Mouse (Mus musculus) E14TG2a.4 (cell line): ENCODE data around the gene Oas1f.
"Not testable (repeated sequence)": the region's sequence is repeated elsewhere in the genome, so short reads cannot be mapped to it uniquely, and the experiment has no call there.

Source experiments
- CTCF ChIP-seq: conservative IDR thresholded peaks from 2 replicates; pipeline ENCODE4 v1.5.1; 2014; ENCODE audit warnings: low read length
- POU5F1 ChIP-seq: IDR thresholded peaks from 2 replicates; pipeline ENCODE4 v1.6.1; 2014; ENCODE audit warnings: low read length, borderline replicate concordance

- not testable (repeated sequence) for TF ChIP-seq CTCF, POU5F1
Observed at GRCm38 (mm10) chr5:120876839-120877238, 29.7 kb downstream of the Oas1f start.
